Comparison of ENCODE assay signal across 8 mouse cellular contexts in the genomic region with DNA sequence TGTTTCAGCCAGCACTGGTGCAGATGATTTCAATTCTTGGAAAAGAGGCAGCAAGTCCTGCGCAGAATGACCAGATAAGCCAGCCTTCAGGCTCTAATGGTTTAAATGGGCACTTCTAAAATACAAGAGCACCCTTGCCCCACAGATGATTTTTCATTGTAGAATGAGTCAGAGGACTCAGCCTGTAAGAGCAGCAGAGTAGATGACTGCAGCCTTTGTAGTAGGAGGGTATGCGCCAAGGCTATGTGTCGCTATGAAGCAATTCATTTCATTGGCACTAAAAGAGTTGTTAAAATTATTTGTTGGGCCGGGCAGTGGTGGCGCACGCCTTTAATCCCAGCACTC. TPM values are rescaled to one million over a fixed set of nuclear protein-coding genes. Genes with fewer than 3 reads are reported as not detected.
DNase-seq lines count a peak whose midpoint lies in the region; ATAC-seq and TF ChIP-seq lines count a peak whose summit lies in the region.

No protein-coding gene starts in this region.

- no peaks in the 10 kb centered on the region for H3K9me3 ChIP-seq in embryonic facial prominence, embryonic 10.5 days
- no peaks in the 10 kb centered on the region for H3K9me3 ChIP-seq in hindbrain, postnatal 0 days (ENCODE audit: low read length)
- no peaks in the 10 kb centered on the region for H3K9me3 ChIP-seq in midbrain, postnatal 0 days (ENCODE audit: low read length)

- peak overlapping the region; percentile 73 for H3K27ac ChIP-seq in layer of hippocampus, adult 2 months
- H3K27ac ChIP-seq in embryonic facial prominence, embryonic 10.5 days (replicated peaks) = peak overlapping the region; percentile 91
- H3K27ac ChIP-seq in hindbrain, postnatal 0 days = peak overlapping the region; percentile 85
- peak overlapping the region; percentile 91 for H3K27ac ChIP-seq in midbrain, postnatal 0 days (ENCODE audit: low read depth, low read length)

- peaks cover 9% of the 10 kb centered on the region for H3K4me1 ChIP-seq in embryonic facial prominence, embryonic 10.5 days
- peaks cover 3% of the 10 kb centered on the region; the same call in 1 of the 2 replicates for H3K4me1 ChIP-seq in hindbrain, postnatal 0 days (ENCODE audit: insufficient read depth, low read length)
- no peaks in the 10 kb centered on the region for H3K4me1 ChIP-seq in midbrain, postnatal 0 days (ENCODE audit: insufficient read depth, low read length)

- peak overlapping the region; percentile 93 for H3K4me2 ChIP-seq in hindbrain, postnatal 0 days (ENCODE audit: low read depth, low read length)
- peak overlapping the region; percentile 86 for H3K4me2 ChIP-seq in midbrain, postnatal 0 days (ENCODE audit: low read depth, low read length, poor library complexity, severe bottlenecking)

- no peaks in the 10 kb centered on the region for H3K36me3 ChIP-seq in embryonic facial prominence, embryonic 10.5 days (replicated peaks)
- H3K36me3 ChIP-seq in hindbrain, postnatal 0 days (ENCODE audit: insufficient read depth, low read length) = no peaks in the 10 kb centered on the region
- no peaks in the 10 kb centered on the region for H3K36me3 ChIP-seq in midbrain, postnatal 0 days (ENCODE audit: insufficient read depth, low read length)

- H3K4me3 ChIP-seq in layer of hippocampus, adult 2 months = peak overlapping the region; percentile 88
- H3K4me3 ChIP-seq in embryonic facial prominence, embryonic 10.5 days = peak overlapping the region; percentile 73
- H3K4me3 ChIP-seq in hindbrain, postnatal 0 days (ENCODE audit: low read length) = peak overlapping the region; percentile 81
- H3K4me3 ChIP-seq in midbrain, postnatal 0 days (ENCODE audit: low read depth, low read length) = peak overlapping the region; percentile 75

- peak; percentile 47 for ATAC-seq in hindbrain, postnatal 0 days
- peak; percentile 39 for ATAC-seq in midbrain, postnatal 0 days (ENCODE audit: low FRiP score)

- peak overlapping the region; percentile 70 for H3K9ac ChIP-seq in hindbrain, postnatal 0 days (replicated peaks; ENCODE audit: low read length)
- peak overlapping the region; percentile 71 for H3K9ac ChIP-seq in midbrain, postnatal 0 days (replicated peaks; ENCODE audit: low read length, poor library complexity, severe bottlenecking)

- no peak for DNase-seq in layer of hippocampus, adult 2 months (ENCODE audit: low spot score in 2 of 2)
- DNase-seq in layer of hippocampus, postnatal 10 days (ENCODE audit: low spot score in 2 of 2) = no peak
- no peak for DNase-seq in embryonic facial prominence, embryonic 10.5 days (ENCODE audit: low spot score)
- DNase-seq in hindbrain, postnatal 0 days (ENCODE audit: low spot score) = no peak
- no peak for DNase-seq in midbrain, postnatal 0 days (ENCODE audit: low spot score)
- DNase-seq in left cerebral cortex, adult 11 months (ENCODE audit: low spot score) = no peak
- no peak for DNase-seq in adrenal gland, postnatal 10 days
- no peak for DNase-seq in thymus, postnatal 0 days (ENCODE audit: low spot score)

- no peak for TF ChIP-seq CTCF in layer of hippocampus, adult 2 months (conservative IDR thresholded peaks at IDR 0.05)
- TF ChIP-seq CTCF in hindbrain, postnatal 0 days (IDR thresholded peaks at IDR 0.05; ENCODE audit: low read depth) = no peak
- no peak for TF ChIP-seq CTCF in midbrain, postnatal 0 days (IDR thresholded peaks at IDR 0.05)

- H3K27me3 ChIP-seq in embryonic facial prominence, embryonic 10.5 days (replicated peaks; ENCODE audit: low read depth, poor library complexity, severe bottlenecking) = no peaks in the 10 kb centered on the region
- no peaks in the 10 kb centered on the region for H3K27me3 ChIP-seq in hindbrain, postnatal 0 days (ENCODE audit: insufficient read depth, low read length)
- H3K27me3 ChIP-seq in midbrain, postnatal 0 days (ENCODE audit: insufficient read depth, low read length) = no peaks in the 10 kb centered on the region

- WGBS in embryonic facial prominence, embryonic 10.5 days = 53% methylated on average over 6 of the region's 6 CpGs
- WGBS in hindbrain, postnatal 0 days = 53% methylated on average over 6 of the region's 6 CpGs
- WGBS in midbrain, postnatal 0 days = 44% methylated on average over 6 of the region's 6 CpGs

RNA-seq across cellular contexts. Expression of a gene that starts 0.4 kb away (rescaled TPM):
- 10 to 100 TPM in 1 of 2 experiments, 1 to 10 TPM in 1; 8.3 to 10.7 TPM for total RNA-seq in layer of hippocampus, adult 2 months (2021)
- 1 to 10 TPM; 9.5 to 9.9 TPM for total RNA-seq in layer of hippocampus, postnatal 10 days (2021)
- 16.9 and 17.0 TPM in 2 replicates for polyA plus RNA-seq in embryonic facial prominence, embryonic 10.5 days (2016; fragmentation: Nextera tagmentation; extraction: Ambion mirVana)
- total RNA-seq in hindbrain, postnatal 0 days (2014; rRNA removed) = 11.5 and 20.3 TPM in 2 replicates
- 6.8 and 7.1 TPM in 2 replicates for polyA plus RNA-seq in hindbrain, postnatal 0 days (2015; fragmentation: Nextera tagmentation; extraction: Ambion mirVana)
- total RNA-seq in midbrain, postnatal 0 days (2014; rRNA removed) = 13.6 and 18.0 TPM in 2 replicates
- polyA plus RNA-seq in midbrain, postnatal 0 days (2015; fragmentation: Nextera tagmentation; extraction: Ambion mirVana) = 5.9 and 6.5 TPM in 2 replicates
- total RNA-seq in adrenal gland, postnatal 10 days (2021) = 10 to 100 TPM; 10.2 to 18.2 TPM
- polyA plus RNA-seq in thymus, postnatal 0 days (2015; fragmentation: Nextera tagmentation; extraction: Ambion mirVana) = 7.2 and 7.6 TPM in 2 replicates

RNA-seq across cellular contexts. Expression of a gene that starts 49.8 kb away (rescaled TPM):
- total RNA-seq in layer of hippocampus, adult 2 months (2021) = 1 to 10 TPM; 2.8 to 3.3 TPM
- total RNA-seq in layer of hippocampus, postnatal 10 days (2021) = 10 to 100 TPM in 1 of 2 experiments, 1 to 10 TPM in 1; 9.3 to 10.5 TPM
- polyA plus RNA-seq in embryonic facial prominence, embryonic 10.5 days (2016; fragmentation: Nextera tagmentation; extraction: Ambion mirVana) = 306 and 334 TPM in 2 replicates
- total RNA-seq in hindbrain, postnatal 0 days (2014; rRNA removed) = 19.1 and 25.9 TPM in 2 replicates
- polyA plus RNA-seq in hindbrain, postnatal 0 days (2015; fragmentation: Nextera tagmentation; extraction: Ambion mirVana) = 19.2 and 23.0 TPM in 2 replicates
- 10.4 and 10.5 TPM in 2 replicates for total RNA-seq in midbrain, postnatal 0 days (2014; rRNA removed)
- 7.3 and 9.3 TPM in 2 replicates for polyA plus RNA-seq in midbrain, postnatal 0 days (2015; fragmentation: Nextera tagmentation; extraction: Ambion mirVana)
- total RNA-seq in adrenal gland, postnatal 10 days (2021) = 10 to 100 TPM; 28.1 to 29.4 TPM
- 79.5 and 80.9 TPM in 2 replicates for polyA plus RNA-seq in thymus, postnatal 0 days (2015; fragmentation: Nextera tagmentation; extraction: Ambion mirVana)
